Mouse (Mus musculus): Measurements from ENCODE around the gene Tnfrsf21. TPM values are rescaled to one million over a fixed set of nuclear protein-coding genes. Genes with fewer than 3 reads are reported as not detected.

Gene Tnfrsf21
- polyA plus RNA-seq, 1 experiment from 2014 or later = 82.2 TPM

DNA sequence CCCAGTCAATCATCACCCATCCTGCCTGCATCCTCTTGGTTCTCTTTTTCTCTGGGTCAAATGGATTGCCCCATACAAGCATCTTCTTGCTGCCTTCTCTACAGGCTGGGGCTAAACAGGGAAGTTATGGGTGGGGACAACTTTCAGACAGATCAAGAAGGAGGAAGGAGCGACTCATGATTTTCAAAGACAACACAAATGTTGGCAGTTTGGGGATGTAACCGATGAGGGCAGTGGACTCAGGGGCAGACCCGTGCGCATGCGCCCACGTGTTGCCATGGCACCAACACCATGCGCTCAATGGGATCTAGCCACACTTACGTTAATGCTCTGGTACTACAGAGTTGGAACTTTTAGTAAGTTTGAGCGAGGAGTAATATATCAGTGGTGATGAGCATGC lies 121.5 kb downstream of the Tnfrsf21 start:
- no peak for ATAC-seq (ENCODE audit: low FRiP score, low read depth)
- Histone ChIP-seq H3K27ac (replicated peaks) (no peak overlapping the region), H3K36me3 (no peaks in the 10 kb centered on the region), H3K9ac (no peak overlapping the region), H3K9me3 (no peaks in the 10 kb centered on the region), H3K4me2 (no peak overlapping the region), H3K4me1 (replicated peaks) (peaks cover 3% of the 10 kb centered on the region; the same call in 1 of the 2 replicates), H3K27me3 (no peaks in the 10 kb centered on the region), H3K4me3 (no peak overlapping the region)
- 97% methylated on average over 9 of the region's 9 CpGs for WGBS

DNA sequence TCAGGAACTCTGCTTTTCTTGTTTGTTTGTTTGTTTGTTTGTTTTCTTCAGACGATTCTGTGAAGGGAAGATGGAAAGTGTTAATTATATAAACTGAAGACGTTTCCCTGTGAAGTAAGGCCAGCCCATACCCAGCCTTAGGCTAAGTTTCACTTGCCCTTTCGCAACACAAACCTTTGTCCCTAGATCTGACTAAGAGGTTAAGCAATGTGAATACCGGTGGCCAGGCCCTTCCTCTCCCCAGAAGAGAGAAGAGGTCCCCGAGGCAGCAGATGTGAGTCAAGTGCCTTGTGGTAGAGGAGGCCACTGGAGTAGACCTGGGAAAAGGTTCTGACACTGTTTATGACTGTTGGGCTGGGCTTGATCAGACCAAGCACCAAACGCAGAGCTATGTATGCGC lies 122.0 kb downstream of the Tnfrsf21 start:
- Histone ChIP-seq H3K4me1 (replicated peaks) (peaks cover 3% of the 10 kb centered on the region; the same call in 1 of the 2 replicates), H3K9me3 (no peaks in the 10 kb centered on the region), H3K36me3 (no peaks in the 10 kb centered on the region), H3K9ac (no peak overlapping the region), H3K27ac (replicated peaks) (no peak overlapping the region), H3K4me2 (no peak overlapping the region), H3K27me3 (no peaks in the 10 kb centered on the region), H3K4me3 (no peak overlapping the region)
- 89% methylated on average over 7 of the region's 7 CpGs for WGBS
- no peak for ATAC-seq (ENCODE audit: low FRiP score, low read depth)

Other genes starting within 250 kb of the Tnfrsf21 start
- 8.2 and 8.3 TPM in 2 replicates for gene Cd2ap, start 139.9 kb upstream of the Tnfrsf21 start, polyA plus RNA-seq (2015; fragmentation: Nextera tagmentation; extraction: Ambion mirVana)

All from hindbrain, embryonic 15.5 days (tissue).